Mouse (Mus musculus): ENCODE measurements around the gene Tango6. TPM values are rescaled to one million over a fixed set of nuclear protein-coding genes. Genes with fewer than 3 reads are reported as not detected.
"Not testable (repeated sequence)": the region's sequence is repeated elsewhere in the genome, so short reads cannot be mapped to it uniquely, and the experiment has no call there.

Gene Tango6
- polyA plus RNA-seq, 1 experiment from 2014 or later, result 12.3 TPM

DNA sequence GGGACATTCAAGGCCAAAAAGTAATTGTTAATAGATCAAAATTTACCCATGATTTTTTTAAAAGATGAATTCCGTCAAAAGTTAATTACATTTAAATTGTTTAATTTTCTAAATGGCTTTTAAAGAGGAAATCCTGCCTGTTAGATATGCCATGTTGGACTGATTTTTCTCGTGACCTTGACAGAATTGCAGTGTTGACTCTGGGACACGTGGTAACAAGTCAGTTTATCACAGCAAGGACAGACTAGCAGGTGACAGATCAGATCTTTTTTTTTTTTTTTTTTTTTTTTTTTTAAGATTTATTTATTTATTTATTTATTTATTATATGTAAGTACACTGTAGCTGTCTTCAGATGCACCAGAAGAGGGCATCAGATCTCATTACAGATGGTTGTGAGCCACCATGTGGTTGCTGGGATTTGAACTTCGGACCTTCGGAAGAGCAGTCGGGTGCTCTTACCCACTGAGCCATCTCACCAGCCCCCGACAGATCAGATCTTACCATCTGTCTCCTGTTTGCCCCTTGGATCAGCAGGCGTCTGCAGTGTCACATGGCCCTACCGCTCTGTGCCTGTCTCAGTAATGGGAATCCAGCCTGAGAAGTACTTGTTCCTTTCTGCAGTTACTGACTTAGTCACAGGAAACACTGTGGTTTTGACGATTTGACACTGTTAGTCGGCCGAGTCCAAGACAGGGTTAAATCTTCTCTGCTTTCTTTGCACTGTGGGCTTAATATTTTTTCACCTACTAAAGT lies 119.7 kb downstream of the Tango6 start:
- H3K4me3 ChIP-seq (replicated peaks); H3K27me3 ChIP-seq; H3K36me3 ChIP-seq; ATAC-seq (replicated peaks; ENCODE audit: low FRiP score); H3K4me2 ChIP-seq; H3K9me3 ChIP-seq (replicated peaks); H3K9ac ChIP-seq: not testable (repeated sequence)
- H3K4me1 ChIP-seq, result peaks cover 33% of the 10 kb centered on the region
- H3K27ac ChIP-seq, result peak overlapping the region; percentile 74
- 80% methylated on average over 12 of the region's 12 CpGs for WGBS

DNA sequence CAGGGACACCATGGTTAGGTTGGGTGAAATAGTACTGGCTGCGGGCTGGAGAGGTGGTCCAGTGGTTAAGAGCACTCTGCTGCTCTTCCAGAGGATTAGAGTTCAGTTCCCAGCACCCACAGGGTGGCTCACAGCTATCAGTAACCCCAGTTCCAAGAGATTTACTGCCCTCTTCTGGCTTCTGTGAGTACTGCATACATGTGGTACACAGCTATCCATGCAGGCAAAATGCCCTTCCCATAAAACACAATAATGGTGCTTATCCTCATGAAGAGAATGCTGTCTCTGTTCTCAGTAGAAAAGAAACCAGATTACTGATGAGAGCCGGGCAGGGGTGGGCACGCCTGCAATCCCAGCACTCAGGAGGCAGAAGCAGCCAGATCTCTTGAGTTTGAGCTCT lies 123.0 kb downstream of the Tango6 start:
- Histone ChIP-seq H3K4me2 (no peak overlapping the region), H3K4me1 (peaks cover 9% of the 10 kb centered on the region; the same call in 1 of the 2 replicates), H3K36me3 (peaks cover 9% of the 10 kb centered on the region; the same call in 1 of the 2 replicates), H3K9me3 (replicated peaks) (no peaks in the 10 kb centered on the region), H3K27me3 (no peaks in the 10 kb centered on the region), H3K9ac (no peak overlapping the region), H3K4me3 (replicated peaks) (no peak overlapping the region), H3K27ac (no peak overlapping the region)
- no peak for ATAC-seq (replicated peaks; ENCODE audit: low FRiP score)
- WGBS, result 100% methylated on average over 3 of the region's 3 CpGs

DNA sequence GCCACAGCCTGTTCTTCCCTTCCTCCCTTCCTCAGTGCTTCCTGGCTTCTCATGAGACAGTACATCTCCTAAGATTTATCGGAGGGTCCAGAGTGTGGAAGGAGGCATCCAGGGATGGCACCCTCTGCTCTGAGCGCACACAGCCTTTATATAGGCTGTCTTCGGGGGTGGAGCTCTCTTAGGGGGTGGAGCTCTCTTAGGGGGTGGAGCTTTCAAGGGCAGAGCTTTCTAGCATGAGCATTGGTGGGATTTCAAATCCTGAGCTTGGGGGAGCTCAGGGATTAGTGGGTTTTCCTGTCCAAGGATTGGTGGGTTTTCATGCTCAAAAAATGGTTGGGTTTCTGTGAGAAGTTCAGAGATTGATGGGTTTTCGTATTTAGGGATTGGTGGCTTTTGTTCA lies 124.6 kb downstream of the Tango6 start:
- no peaks in the 10 kb centered on the region for H3K27me3 ChIP-seq
- no peak overlapping the region for H3K9ac ChIP-seq
- no peaks in the 10 kb centered on the region for H3K9me3 ChIP-seq (replicated peaks)
- H3K4me1 ChIP-seq, result no peaks in the 10 kb centered on the region
- WGBS, result 93% methylated on average over 4 of the region's 4 CpGs
- H3K4me3 ChIP-seq (replicated peaks), result no peak overlapping the region
- no peak for ATAC-seq (replicated peaks; ENCODE audit: low FRiP score)
- H3K4me2 ChIP-seq, result no peak overlapping the region
- H3K36me3 ChIP-seq, result peaks cover 12% of the 10 kb centered on the region; the same call in 1 of the 2 replicates
- H3K27ac ChIP-seq, result no peak overlapping the region

DNA sequence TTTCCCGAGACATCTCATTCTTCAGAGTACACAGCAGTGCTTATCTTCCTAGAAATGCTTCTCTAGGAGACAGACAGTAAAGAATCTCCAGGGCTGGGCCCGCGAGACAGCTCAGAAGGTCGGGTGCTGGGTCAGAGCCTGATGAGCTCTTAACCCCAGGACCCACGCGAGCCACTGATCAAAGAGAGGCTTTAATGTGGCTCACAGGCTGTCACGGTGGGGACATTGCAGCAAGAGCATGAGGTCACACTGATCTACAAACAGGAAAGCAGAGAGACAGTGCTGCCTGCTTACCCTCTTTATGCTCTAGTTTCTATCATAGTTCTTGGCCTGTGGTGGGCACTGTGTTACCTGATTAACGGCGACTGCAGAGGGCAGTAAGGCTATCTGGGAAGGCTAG lies 126.9 kb downstream of the Tango6 start:
- peaks cover 15% of the 10 kb centered on the region; the same call in 1 of the 2 replicates for H3K36me3 ChIP-seq
- no peak overlapping the region for H3K4me3 ChIP-seq (replicated peaks)
- H3K4me1 ChIP-seq, result no peaks in the 10 kb centered on the region
- H3K9ac ChIP-seq, result no peak overlapping the region
- no peak overlapping the region for H3K4me2 ChIP-seq
- no peak for ATAC-seq (replicated peaks; ENCODE audit: low FRiP score)
- H3K9me3 ChIP-seq (replicated peaks), result no peaks in the 10 kb centered on the region
- WGBS, result 26% methylated on average over 9 of the region's 9 CpGs
- H3K27me3 ChIP-seq, result no peaks in the 10 kb centered on the region
- H3K27ac ChIP-seq, result no peak overlapping the region

DNA sequence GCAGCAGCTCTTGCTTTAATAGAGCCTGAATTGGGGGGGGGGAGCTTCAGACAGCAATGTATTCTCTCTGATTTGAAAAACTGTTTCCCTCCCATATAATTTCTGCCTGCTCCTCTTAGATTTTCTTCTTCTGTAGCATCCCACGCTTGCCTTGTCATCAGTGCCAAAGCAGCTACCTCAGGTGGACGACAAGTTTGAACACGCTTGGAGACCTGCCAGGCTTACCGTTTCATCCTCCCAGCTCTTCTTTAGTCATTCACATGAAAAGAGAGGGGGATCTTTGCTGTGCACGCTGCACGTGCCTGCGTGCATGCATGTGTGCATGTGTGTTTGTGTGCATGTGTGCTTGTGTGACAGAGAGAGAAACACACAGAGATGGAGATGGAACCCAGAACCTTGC lies 127.5 kb downstream of the Tango6 start:
- Histone ChIP-seq H3K36me3 (peaks cover 15% of the 10 kb centered on the region; the same call in 1 of the 2 replicates), H3K4me1 (no peaks in the 10 kb centered on the region), H3K27me3 (no peaks in the 10 kb centered on the region), H3K4me2 (no peak overlapping the region), H3K4me3 (replicated peaks) (no peak overlapping the region), H3K9me3 (replicated peaks) (no peaks in the 10 kb centered on the region), H3K27ac (no peak overlapping the region), H3K9ac (no peak overlapping the region)
- no peak for ATAC-seq (replicated peaks; ENCODE audit: low FRiP score)
- WGBS, result 89% methylated on average over 7 of the region's 7 CpGs

DNA sequence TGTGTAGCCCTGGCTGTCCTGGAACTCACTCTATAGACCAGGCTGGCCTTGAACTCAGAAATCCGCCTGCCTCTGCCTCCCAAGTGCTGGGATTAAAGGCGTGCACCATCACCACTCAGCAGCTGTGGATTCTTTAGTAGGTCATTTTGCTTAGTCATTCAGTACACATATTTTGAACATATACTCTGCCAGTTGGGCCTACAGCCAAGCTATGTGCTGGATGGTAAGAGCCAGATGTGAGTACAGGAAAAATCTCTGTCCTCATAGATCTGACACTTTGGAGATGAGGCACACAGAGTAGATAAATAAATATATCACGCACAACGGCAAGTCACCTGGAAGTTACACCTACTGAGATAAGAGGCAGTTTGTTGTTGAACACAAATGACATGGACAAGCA lies 129.7 kb downstream of the Tango6 start:
- Histone ChIP-seq H3K9me3 (replicated peaks) (no peaks in the 10 kb centered on the region), H3K27me3 (no peaks in the 10 kb centered on the region), H3K4me1 (peaks cover 4% of the 10 kb centered on the region), H3K4me2 (no peak overlapping the region), H3K27ac (no peak overlapping the region), H3K36me3 (peaks cover 11% of the 10 kb centered on the region; the same call in 1 of the 2 replicates), H3K9ac (no peak overlapping the region), H3K4me3 (replicated peaks) (no peak overlapping the region)
- ATAC-seq (replicated peaks; ENCODE audit: low FRiP score), result no peak
- 88% methylated on average over 4 of the region's 4 CpGs for WGBS

DNA sequence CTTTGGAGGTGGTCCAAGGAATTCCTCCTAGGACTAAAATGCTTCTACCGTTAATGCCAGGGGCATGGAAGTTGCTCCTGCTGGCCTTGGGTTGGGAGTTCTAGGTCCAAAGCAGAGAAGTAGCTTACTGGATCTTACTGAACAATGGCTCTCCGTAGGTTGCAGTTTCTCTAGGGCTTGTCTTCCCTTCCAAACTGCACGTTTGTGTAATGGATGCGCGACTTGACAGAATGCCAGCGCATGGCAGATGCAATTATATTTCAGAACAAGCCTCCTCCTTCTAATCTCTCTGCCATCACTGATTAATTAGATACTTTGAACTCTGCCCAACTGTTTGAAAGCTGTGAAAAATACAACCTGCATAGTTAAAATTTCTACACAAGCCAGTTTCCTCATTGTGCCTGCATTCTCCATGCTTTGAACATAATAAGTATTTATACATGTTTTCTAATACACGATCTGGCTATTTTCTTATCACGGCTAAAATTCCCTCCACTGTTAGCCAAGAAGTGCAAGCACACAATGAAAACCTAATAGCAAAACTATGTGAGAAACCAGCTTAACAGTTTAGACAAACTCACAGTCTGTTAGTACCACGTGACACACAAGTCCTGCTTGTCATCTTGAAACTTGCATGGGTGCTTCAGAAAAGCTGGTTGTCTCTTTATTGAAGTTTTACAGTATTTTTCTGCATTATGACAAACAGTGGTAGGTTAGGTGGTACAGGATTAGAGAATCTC lies 133.7 kb downstream of the Tango6 start:
- H3K27ac ChIP-seq, result peak overlapping the region; percentile 29; the same call in 1 of the 2 replicates
- WGBS, result 75% methylated on average over 9 of the region's 9 CpGs
- no peak overlapping the region for H3K9ac ChIP-seq
- H3K36me3 ChIP-seq, result 0 out of 2 replicates have a peak, but pooled peaks cover 3% of the 10 kb centered on the region
- ATAC-seq (replicated peaks; ENCODE audit: low FRiP score), result no peak
- H3K4me2 ChIP-seq, result no peak overlapping the region
- H3K27me3 ChIP-seq, result no peaks in the 10 kb centered on the region
- H3K4me3 ChIP-seq (replicated peaks), result no peak overlapping the region
- H3K9me3 ChIP-seq (replicated peaks), result no peaks in the 10 kb centered on the region
- H3K4me1 ChIP-seq, result peaks cover 31% of the 10 kb centered on the region

DNA sequence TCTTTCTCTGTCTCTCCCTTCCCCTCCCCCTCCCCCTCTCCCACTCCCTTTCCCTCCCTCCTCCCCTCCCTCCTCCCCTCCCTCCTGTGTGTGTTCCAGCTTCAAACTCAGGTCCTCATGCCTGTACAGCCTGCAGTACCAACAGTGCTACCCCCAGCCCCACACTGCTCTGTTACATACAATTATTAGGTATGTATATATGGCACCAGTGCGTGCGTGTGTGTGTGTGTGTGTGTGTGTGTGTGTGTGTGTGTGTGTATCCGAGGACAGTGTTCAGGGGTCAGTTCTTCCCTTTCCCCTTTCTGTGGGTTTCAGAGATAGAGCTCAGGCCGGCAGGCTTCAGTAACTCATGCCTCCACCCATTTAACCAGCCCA lies 134.3 kb downstream of the Tango6 start:
- 71% methylated on average over 4 of the region's 4 CpGs for WGBS
- Histone ChIP-seq H3K27ac (peak overlapping the region; percentile 13; the same call in 1 of the 2 replicates), H3K4me1 (peaks cover 33% of the 10 kb centered on the region), H3K9ac (no peak overlapping the region), H3K4me2 (no peak overlapping the region), H3K4me3 (replicated peaks) (no peak overlapping the region), H3K27me3 (no peaks in the 10 kb centered on the region), H3K36me3 (peaks cover 5% of the 10 kb centered on the region; the same call in 1 of the 2 replicates), H3K9me3 (replicated peaks) (no peaks in the 10 kb centered on the region)
- ATAC-seq (replicated peaks; ENCODE audit: low FRiP score), result no peak

DNA sequence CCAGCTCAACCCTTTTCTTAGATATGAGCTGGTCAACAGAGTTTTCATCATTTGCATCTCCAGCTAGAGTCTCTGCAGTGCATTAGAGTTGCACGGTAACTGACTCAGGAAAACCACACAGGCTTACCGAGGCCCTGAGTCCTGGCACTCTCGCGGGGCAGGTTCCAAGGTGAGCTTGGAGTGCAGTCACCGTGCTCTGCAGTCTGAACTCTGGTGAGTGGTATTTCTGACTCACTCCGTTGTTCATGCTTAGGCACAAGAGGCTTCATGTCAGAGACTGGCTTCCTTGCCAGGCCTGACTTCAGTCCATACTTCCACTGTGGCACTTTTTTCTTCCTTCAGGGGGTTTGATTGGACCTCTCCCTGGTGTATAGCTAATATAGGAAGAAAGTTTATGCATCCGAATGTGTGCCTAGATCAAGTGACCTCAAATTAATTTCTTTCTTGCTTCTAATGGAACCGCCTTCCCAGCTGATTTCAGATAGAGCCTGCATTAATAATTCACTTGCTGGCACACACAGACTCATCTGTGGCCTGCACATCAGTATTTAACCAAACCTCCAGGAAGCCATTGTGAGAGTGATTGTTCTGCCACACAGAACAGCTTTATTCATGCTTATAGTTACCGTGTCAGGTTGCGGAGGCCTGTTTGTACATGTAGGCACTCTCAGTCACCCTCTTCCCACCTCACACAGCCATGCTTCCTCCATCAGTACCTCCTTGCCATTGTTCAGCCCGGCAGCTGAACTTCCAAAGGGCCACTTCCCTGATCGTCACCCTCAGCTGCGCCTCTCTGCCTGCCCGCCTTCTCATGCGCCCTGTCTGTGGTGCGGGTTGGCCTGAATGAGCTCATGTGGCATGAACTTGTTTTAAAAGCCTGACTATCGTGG lies 136.0 kb downstream of the Tango6 start:
- Histone ChIP-seq H3K9me3 (replicated peaks) (no peaks in the 10 kb centered on the region), H3K4me3 (replicated peaks) (no peak overlapping the region), H3K4me2 (no peak overlapping the region), H3K27me3 (no peaks in the 10 kb centered on the region), H3K27ac (peak overlapping the region; percentile 84), H3K4me1 (peaks cover 33% of the 10 kb centered on the region), H3K9ac (no peak overlapping the region), H3K36me3 (peaks cover 7% of the 10 kb centered on the region)
- 0 out of 2 replicates have a peak, but pooled peaks have one; percentile 37 for ATAC-seq (replicated peaks; ENCODE audit: low FRiP score)
- 78% methylated on average over 17 of the region's 17 CpGs for WGBS

DNA sequence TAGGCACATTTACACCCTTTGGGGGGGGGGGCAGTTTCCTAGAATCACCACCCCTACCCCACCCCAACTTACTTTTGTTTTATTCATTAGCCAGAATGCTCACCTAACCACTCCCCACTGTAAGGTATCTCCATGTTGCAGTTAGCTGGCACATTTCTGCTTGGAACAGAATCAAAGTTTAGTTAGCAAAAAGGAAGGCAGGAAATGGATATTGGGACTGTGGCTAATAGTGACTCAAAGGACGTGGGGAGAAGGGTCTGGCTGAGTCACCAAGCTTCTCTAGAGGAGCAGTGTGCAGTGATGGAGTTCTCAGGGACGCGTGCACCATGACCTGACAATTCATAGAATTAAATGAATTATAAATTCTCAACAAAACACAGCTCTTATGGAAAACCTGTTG lies 136.7 kb downstream of the Tango6 start:
- Histone ChIP-seq H3K9me3 (replicated peaks) (no peaks in the 10 kb centered on the region), H3K36me3 (peaks cover 7% of the 10 kb centered on the region), H3K27ac (peak overlapping the region; percentile 84), H3K4me2 (no peak overlapping the region), H3K4me1 (peaks cover 33% of the 10 kb centered on the region), H3K4me3 (replicated peaks) (no peak overlapping the region), H3K9ac (no peak overlapping the region), H3K27me3 (no peaks in the 10 kb centered on the region)
- ATAC-seq (replicated peaks; ENCODE audit: low FRiP score), result no peak
- WGBS, result 86% methylated on average over 3 of the region's 3 CpGs

DNA sequence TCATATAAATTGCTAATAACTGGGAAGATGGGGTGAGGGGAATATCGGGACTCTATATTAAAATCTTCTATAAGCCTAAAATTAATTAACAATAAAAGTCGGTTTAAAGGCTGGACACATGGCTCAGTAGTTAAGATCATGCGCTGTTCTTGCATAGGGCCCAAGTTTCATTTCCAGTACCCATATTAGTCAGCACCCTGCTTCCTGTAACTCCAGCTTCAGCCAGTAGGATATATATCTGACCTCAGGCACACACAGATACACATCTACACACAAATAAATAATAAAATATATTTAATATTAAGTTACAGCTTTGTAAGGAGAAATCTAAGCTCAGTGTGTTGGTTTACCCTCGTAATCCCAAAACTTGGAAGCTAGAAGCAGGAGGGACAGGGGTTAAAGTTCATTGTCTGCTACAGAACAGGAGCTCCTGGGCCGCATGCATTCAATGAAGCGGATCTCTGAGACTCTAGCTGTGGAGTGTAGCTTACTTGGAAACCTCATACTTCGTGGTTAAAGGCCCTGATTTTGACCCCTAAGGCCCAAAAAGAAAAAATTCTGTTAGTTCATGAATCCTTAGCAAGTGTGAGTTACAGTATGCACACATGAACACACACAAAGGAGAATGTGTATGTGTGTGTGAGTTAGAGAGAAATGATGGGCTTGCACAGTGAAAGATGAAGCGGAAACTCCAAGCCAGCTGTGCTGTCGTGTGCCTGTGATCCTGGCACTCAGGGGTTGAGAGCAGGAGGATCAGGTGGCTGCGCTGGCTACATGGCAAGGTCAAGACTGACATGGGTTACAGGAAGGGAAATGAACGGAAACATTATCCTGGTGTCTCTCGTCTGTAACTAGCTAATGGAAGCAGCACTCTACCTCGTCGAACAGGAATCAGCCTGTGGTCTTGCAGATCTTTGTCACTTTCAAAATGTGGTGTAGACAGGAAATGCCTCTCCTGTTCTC lies 138.0 kb downstream of the Tango6 start:
- 47% methylated on average over 14 of the region's 14 CpGs for WGBS

More for the DNA sequence above, 138.0 kb downstream of the Tango6 start:
- peak overlapping the region; percentile 74 for H3K27ac ChIP-seq
- H3K4me1 ChIP-seq, result peaks cover 33% of the 10 kb centered on the region
- H3K9me3 ChIP-seq (replicated peaks), result no peaks in the 10 kb centered on the region
- H3K36me3 ChIP-seq, result peaks cover 7% of the 10 kb centered on the region
- no peak overlapping the region for H3K4me3 ChIP-seq (replicated peaks)
- no peaks in the 10 kb centered on the region for H3K27me3 ChIP-seq
- no peak overlapping the region for H3K4me2 ChIP-seq
- peak; percentile 67 for ATAC-seq (replicated peaks; ENCODE audit: low FRiP score)
- H3K9ac ChIP-seq, result no peak overlapping the region
